Mouse (Mus musculus) lung, embryonic 16.5 days (tissue): ENCODE data around the gene Atf6. TPM values are rescaled to one million over a fixed set of nuclear protein-coding genes. Genes with fewer than 3 reads are reported as not detected.

ENCODE experiments used
- ATAC-seq: fragments of 200-750 bp; cut with Nextera tagmentation; 2 replicates; pipeline ENCODE4 v1.8.0; 2017; ENCODE audit warnings: low read depth, mild to moderate bottlenecking, moderate library complexity
- H3K27ac ChIP-seq: fragments of 300-500 bp; sonication (generic); 2 replicates; pipeline ENCODE4 v1.5.1; 2014; ENCODE audit warnings: mild to moderate bottlenecking, control low read depth, low read length
- H3K27me3 ChIP-seq: fragments of 300-500 bp; sonication (generic); 2 replicates; pipeline ENCODE4 v1.6.1; 2014; ENCODE audit warnings: low read depth, low read length, mixed read lengths; ENCODE audit not compliant: control insufficient read depth, insufficient read depth
- H3K36me3 ChIP-seq: fragments of 300-500 bp; sonication (generic); 2 replicates; pipeline ENCODE4 v1.6.1; 2014; ENCODE audit warnings: low read length; ENCODE audit not compliant: control insufficient read depth, insufficient read depth
- H3K4me1 ChIP-seq: fragments of 300-500 bp; sonication (generic); replicated peaks from 2 replicates; pipeline ENCODE4 v1.6.1; 2014; ENCODE audit warnings: low read length, mixed read lengths; ENCODE audit not compliant: control insufficient read depth, insufficient read depth
- H3K4me2 ChIP-seq: fragments of 300-500 bp; sonication (generic); 2 replicates; pipeline ENCODE4 v1.6.1; 2014; ENCODE audit warnings: low read depth, low read length, control low read depth
- H3K4me3 ChIP-seq: fragments of 300-500 bp; sonication (generic); 2 replicates; pipeline ENCODE4 v1.5.1; 2014; ENCODE audit warnings: mild to moderate bottlenecking, low read length, control low read depth
- H3K9ac ChIP-seq: fragments of 300-500 bp; sonication (generic); 2 replicates; pipeline ENCODE4 v1.6.1; 2014; ENCODE audit warnings: low read length, control low read depth
- H3K9me3 ChIP-seq: fragments of 300-500 bp; sonication (generic); 2 replicates; pipeline ENCODE4 v1.6.1; 2016; ENCODE audit warnings: low read length; ENCODE audit not compliant: control insufficient read depth
- WGBS: fragments of 180-500 bp; shearing (Covaris S2); extraction: QIAGEN DNeasy Blood & Tissue Kit; methylation state at CpG from one replicate; pipeline ENCODE4 v1.1.7; 2014; 5-methylcytosine and 5-hydroxymethylcytosine counted together
- polyA plus RNA-seq: library from polyadenylated mRNA; unstranded; fragments of >200 nt; fragmentation: Nextera tagmentation; extraction: Ambion mirVana; gene quantifications from 2 replicates; pipeline ENCODE4 v1.2.1, GENCODE M21; 2015

Atf6 gene
- polyA plus RNA-seq, 1 experiment from 2014 or later: 11.1 TPM

DNA sequence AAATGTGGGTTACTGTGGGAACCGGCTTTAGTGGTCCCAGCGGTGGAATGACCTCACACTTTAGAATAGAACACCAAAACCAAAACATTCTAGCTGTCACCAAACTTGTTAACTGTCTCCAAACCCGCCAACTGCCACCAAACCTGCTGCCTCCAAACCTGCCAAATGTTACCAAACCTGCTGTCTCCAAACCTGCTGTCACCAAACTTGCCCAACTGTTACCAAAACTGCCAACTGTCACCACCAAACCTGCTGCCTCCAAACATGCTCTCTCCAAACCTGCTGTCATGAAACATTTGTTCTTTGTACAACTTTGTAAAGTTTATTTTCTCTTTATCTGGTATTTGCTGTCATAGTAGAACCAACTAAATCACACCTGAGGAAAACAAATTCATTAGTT is 132.7 kb downstream of the Atf6 start:
- Histone ChIP-seq H3K27ac (no peak overlapping the region), H3K4me2 (no peak overlapping the region), H3K27me3 (no peaks in the 10 kb centered on the region), H3K9me3 (no peaks in the 10 kb centered on the region), H3K4me1 (no peaks in the 10 kb centered on the region), H3K36me3 (no peaks in the 10 kb centered on the region), H3K4me3 (no peak overlapping the region), H3K9ac (no peak overlapping the region)
- ATAC-seq: no peak
- WGBS: 89% methylated on average over 3 of the region's 3 CpGs

DNA sequence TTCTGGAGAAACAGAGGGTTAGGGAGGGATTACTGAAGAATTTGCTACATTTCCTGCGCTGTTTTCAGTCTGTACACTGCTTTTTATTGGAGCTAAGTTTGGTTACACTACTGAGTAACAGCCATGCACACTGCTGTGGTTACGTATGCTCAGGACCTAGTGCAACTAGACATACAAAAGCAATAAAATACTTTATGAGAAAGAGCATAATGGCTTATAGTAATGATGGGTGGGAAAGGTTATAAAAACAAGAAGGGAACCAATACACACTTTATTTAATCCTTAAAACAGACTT is 135.0 kb downstream of the Atf6 start:
- Histone ChIP-seq H3K27ac (no peak overlapping the region), H3K4me1 (no peaks in the 10 kb centered on the region), H3K27me3 (no peaks in the 10 kb centered on the region), H3K36me3 (no peaks in the 10 kb centered on the region), H3K9ac (no peak overlapping the region), H3K4me2 (no peak overlapping the region), H3K4me3 (no peak overlapping the region), H3K9me3 (no peaks in the 10 kb centered on the region)
- ATAC-seq: no peak
- 93% methylated on average over 2 of the region's 2 CpGs for WGBS

GRCm38 (mm10) chr1:170731865-170732595 is 135.5 kb downstream of the Atf6 start:
- Histone ChIP-seq H3K27ac (no peak overlapping the region), H3K9ac (no peak overlapping the region), H3K4me2 (no peak overlapping the region), H3K9me3 (no peaks in the 10 kb centered on the region), H3K4me1 (no peaks in the 10 kb centered on the region), H3K27me3 (no peaks in the 10 kb centered on the region), H3K36me3 (no peaks in the 10 kb centered on the region), H3K4me3 (no peak overlapping the region)
- no peak for ATAC-seq
- 73% methylated on average over 11 of the region's 11 CpGs for WGBS

DNA sequence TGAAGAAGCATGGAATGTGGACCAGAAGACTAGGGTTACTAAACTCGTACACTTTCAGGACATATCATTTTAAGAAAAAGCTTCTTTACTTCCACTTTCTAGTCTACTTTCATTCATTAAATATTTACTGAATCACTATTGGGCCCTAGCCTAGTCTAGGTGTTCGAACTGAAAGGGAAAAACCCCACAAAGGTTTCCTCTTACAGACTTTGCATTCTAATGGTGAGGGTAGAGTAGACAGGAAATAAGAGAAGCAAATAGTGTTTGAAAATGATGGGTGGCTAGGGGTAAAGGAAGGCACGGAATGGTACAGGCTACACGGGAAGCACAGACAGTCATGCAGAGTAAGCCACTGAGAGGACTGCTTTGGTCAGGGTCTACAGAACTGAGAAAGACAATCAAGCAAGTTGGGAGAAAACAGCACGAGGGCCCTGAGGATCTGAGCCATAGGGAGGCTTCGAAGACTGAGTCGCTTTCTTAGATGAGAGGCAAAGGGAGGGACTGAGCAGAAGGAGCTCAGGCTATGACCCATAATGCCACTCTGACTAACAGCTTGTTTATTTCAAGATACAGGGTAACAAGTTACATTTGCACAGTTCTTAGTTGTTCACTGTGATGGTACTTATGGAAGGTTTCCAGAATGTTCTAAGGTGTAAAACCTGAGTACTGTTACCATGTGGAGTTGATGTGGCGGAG is 138.2 kb downstream of the Atf6 start:
- Histone ChIP-seq H3K4me2 (no peak overlapping the region), H3K4me1 (no peaks in the 10 kb centered on the region; the same call in 1 of the 2 replicates), H3K27ac (no peak overlapping the region), H3K27me3 (no peaks in the 10 kb centered on the region), H3K9ac (no peak overlapping the region), H3K36me3 (no peaks in the 10 kb centered on the region), H3K4me3 (no peak overlapping the region), H3K9me3 (no peaks in the 10 kb centered on the region)
- 65% methylated on average over 8 of the region's 8 CpGs for WGBS
- no peak for ATAC-seq

DNA sequence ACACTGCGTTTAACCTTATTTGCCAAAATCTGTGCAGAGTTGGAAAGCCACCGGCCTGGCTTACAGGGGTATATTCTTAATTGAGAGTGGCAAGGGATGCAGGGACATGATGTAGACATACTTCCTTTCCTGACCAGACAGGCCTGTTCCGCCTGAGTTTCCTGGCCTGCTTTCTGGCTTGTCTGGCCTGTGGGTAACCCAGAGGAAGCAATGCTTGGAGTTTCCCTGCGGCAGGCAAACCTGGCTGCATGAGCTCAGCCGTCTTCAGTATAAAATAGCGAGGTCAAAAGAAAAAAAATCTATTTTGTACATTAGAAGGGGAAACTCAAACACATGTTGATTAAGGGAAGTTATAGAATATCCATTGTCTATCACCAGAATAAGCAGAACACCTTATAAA is 139.0 kb downstream of the Atf6 start:
- WGBS: 72% methylated on average over 6 of the region's 6 CpGs
- Histone ChIP-seq H3K9me3 (no peaks in the 10 kb centered on the region), H3K27ac (no peak overlapping the region), H3K4me3 (no peak overlapping the region), H3K4me1 (no peaks in the 10 kb centered on the region; the same call in 1 of the 2 replicates), H3K9ac (no peak overlapping the region), H3K36me3 (no peaks in the 10 kb centered on the region), H3K4me2 (no peak overlapping the region), H3K27me3 (no peaks in the 10 kb centered on the region)
- no peak for ATAC-seq

- WGBS: 73% methylated on average over 5 of the region's 5 CpGs
Measured at GRCm38 (mm10) chr1:170721560-170721959, 146.0 kb downstream of the Atf6 start.

DNA sequence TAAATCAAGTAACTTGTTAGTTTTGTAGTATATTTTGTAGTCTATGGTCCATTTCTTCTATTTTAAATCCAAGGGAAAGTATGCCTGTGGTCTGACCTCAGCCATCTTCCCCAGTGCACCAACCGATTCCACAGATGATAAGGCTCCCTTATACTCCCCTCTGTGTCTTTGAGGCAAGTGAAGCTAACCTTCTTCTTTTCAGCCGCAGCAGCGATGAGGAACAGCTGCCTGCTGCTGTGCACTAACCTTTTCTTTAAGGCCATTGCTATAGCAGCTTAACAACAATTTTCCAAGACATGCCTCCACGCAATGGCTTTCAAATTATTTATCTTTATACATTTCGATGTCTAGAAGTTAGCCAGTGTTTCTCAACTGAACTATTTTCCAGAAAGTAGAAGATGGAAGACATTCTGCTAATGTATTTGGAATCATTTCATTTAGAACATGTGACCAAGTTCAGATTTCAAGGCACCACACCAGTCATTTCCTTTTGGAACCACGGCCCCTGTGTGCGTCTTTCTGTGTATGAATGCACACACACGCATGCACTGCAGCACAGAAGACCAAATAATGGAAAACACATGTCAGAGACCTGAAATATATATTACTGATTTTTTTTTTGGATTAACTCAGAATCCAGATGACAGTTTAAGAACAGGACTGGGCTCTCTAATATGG is 149.3 kb downstream of the Atf6 start:
- H3K36me3 ChIP-seq: no peaks in the 10 kb centered on the region
- 0 out of 2 replicates have a peak overlapping the region, but pooled peaks have one; percentile 41 for H3K27ac ChIP-seq
- no peak overlapping the region for H3K9ac ChIP-seq
- H3K27me3 ChIP-seq: no peaks in the 10 kb centered on the region
- WGBS: 63% methylated on average over 8 of the region's 8 CpGs
- no peaks in the 10 kb centered on the region for H3K9me3 ChIP-seq
- no peak overlapping the region for H3K4me2 ChIP-seq
- H3K4me3 ChIP-seq: no peak overlapping the region
- ATAC-seq: peak; percentile 61
- peaks cover 7% of the 10 kb centered on the region for H3K4me1 ChIP-seq

More at GRCm38 (mm10) chr1:170721560-170721959, 146.0 kb downstream of the Atf6 start:
- ATAC-seq: no peak
- H3K36me3 ChIP-seq: no peaks in the 10 kb centered on the region
- H3K4me3 ChIP-seq: no peak overlapping the region
- H3K27me3 ChIP-seq: no peaks in the 10 kb centered on the region
- peaks cover 7% of the 10 kb centered on the region for H3K4me1 ChIP-seq
- H3K9ac ChIP-seq: no peak overlapping the region
- no peak overlapping the region for H3K27ac ChIP-seq
- H3K4me2 ChIP-seq: no peak overlapping the region
- H3K9me3 ChIP-seq: no peaks in the 10 kb centered on the region

GRCm38 (mm10) chr1:170717241-170717828 is 150.2 kb downstream of the Atf6 start:
- Histone ChIP-seq H3K27ac (0 out of 2 replicates have a peak overlapping the region, but pooled peaks have one; percentile 60), H3K9ac (no peak overlapping the region)

DNA sequence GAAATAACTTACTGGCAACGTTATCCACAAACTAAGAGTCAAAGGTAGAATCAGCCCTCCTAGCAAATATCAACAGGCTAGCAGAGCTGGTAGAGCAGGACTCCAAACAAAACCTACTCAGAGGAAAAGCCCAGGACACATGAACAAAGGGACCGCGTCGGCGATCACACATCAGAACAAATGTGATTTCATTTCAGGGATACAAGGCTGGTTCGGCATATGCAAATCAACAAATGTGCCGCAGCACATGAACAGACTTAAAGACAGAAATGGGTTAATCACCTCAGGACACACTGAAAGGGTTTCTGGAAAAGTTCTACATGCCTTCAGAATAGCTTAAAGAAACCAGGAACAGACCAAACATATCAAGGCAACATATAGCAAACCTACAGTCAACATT is 155.8 kb downstream of the Atf6 start:
- ATAC-seq: no peak
- H3K36me3 ChIP-seq: no peaks in the 10 kb centered on the region
- no peak overlapping the region for H3K27ac ChIP-seq
- no peak overlapping the region for H3K9ac ChIP-seq
- H3K9me3 ChIP-seq: no peaks in the 10 kb centered on the region
- H3K4me3 ChIP-seq: no peak overlapping the region
- 92% methylated on average over 7 of the region's 7 CpGs for WGBS
- no peak overlapping the region for H3K4me2 ChIP-seq
- H3K4me1 ChIP-seq: no peaks in the 10 kb centered on the region; the same call in 1 of the 2 replicates
- H3K27me3 ChIP-seq: no peaks in the 10 kb centered on the region

More at GRCm38 (mm10) chr1:170717241-170717828, 150.2 kb downstream of the Atf6 start:
- Histone ChIP-seq H3K9me3 (no peaks in the 10 kb centered on the region), H3K4me1 (peaks cover 7% of the 10 kb centered on the region), H3K36me3 (no peaks in the 10 kb centered on the region), H3K4me3 (no peak overlapping the region), H3K4me2 (no peak overlapping the region), H3K27me3 (no peaks in the 10 kb centered on the region)
- peak; percentile 77 for ATAC-seq
- 59% methylated on average over 3 of the region's 3 CpGs for WGBS
